Mouse (Mus musculus): Measurements from ENCODE around the gene Adam8. TPM values are rescaled to one million over a fixed set of nuclear protein-coding genes. Genes with fewer than 3 reads are reported as not detected.
A peak's percentile ranks its signal among the peaks of the same experiment; 100 is the strongest.

Gene Adam8
- polyA plus RNA-seq, 1 experiment from 2014 or later, result 3.2 TPM

GRCm38 (mm10) chr7:139956658-139957057 is 35.7 kb downstream of the Adam8 start:
- Histone ChIP-seq H3K36me3 (ENCODE audit: control insufficient read depth, insufficient read depth, low read length) (no peaks in the 10 kb centered on the region), H3K4me2 (ENCODE audit: low read depth, low read length) (no peak overlapping the region), H3K27ac (ENCODE audit: low read depth, low read length) (no peak overlapping the region), H3K4me1 (ENCODE audit: control insufficient read depth, insufficient read depth, low read length) (no peaks in the 10 kb centered on the region), H3K4me3 (ENCODE audit: low read depth, low read length) (no peak overlapping the region), H3K9ac (replicated peaks; ENCODE audit: low read depth, low read length) (no peak overlapping the region), H3K27me3 (ENCODE audit: control insufficient read depth, insufficient read depth, low read length) (no peaks in the 10 kb centered on the region), H3K9me3 (ENCODE audit: control insufficient read depth, low read length) (no peaks in the 10 kb centered on the region)
- WGBS, result 84% methylated on average over 3 of the region's 3 CpGs
- no peak for ATAC-seq (ENCODE audit: low read depth)

DNA sequence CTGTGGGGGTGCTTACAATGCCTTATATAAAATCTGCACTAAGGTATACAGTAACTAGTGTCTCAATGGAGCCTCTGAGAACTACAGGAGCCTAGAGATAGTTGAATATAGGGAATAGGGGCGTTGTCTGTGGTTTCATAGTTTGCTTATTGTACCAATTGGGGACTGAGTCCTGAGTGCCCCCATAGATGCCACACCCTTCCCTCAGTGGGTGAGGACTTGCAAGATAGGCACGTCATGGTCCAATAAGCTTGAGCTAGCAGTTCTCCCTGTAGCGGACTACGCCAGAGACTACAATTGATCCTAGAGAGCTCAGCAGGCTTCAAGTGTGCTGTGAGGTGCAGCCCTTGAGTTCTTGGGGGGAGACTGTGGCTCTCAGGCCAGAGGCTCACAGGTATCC is 36.9 kb downstream of the Adam8 start:
- ATAC-seq (ENCODE audit: low read depth), result no peak
- H3K27ac ChIP-seq (ENCODE audit: low read depth, low read length), result no peak overlapping the region
- no peak overlapping the region for H3K4me2 ChIP-seq (ENCODE audit: low read depth, low read length)
- H3K27me3 ChIP-seq (ENCODE audit: control insufficient read depth, insufficient read depth, low read length), result no peaks in the 10 kb centered on the region
- no peaks in the 10 kb centered on the region for H3K36me3 ChIP-seq (ENCODE audit: control insufficient read depth, insufficient read depth, low read length)
- no peak overlapping the region for H3K9ac ChIP-seq (replicated peaks; ENCODE audit: low read depth, low read length)
- no peaks in the 10 kb centered on the region for H3K4me1 ChIP-seq (ENCODE audit: control insufficient read depth, insufficient read depth, low read length)
- H3K4me3 ChIP-seq (ENCODE audit: low read depth, low read length), result no peak overlapping the region
- H3K9me3 ChIP-seq (ENCODE audit: control insufficient read depth, low read length), result no peaks in the 10 kb centered on the region
- WGBS, result 83% methylated on average over 4 of the region's 4 CpGs

- Histone ChIP-seq H3K4me2 (ENCODE audit: low read depth, low read length) (no peak overlapping the region), H3K36me3 (ENCODE audit: control insufficient read depth, insufficient read depth, low read length) (no peaks in the 10 kb centered on the region), H3K4me3 (ENCODE audit: low read depth, low read length) (no peak overlapping the region), H3K9ac (replicated peaks; ENCODE audit: low read depth, low read length) (no peak overlapping the region), H3K9me3 (ENCODE audit: control insufficient read depth, low read length) (no peaks in the 10 kb centered on the region), H3K27ac (ENCODE audit: low read depth, low read length) (no peak overlapping the region), H3K4me1 (ENCODE audit: control insufficient read depth, insufficient read depth, low read length) (no peaks in the 10 kb centered on the region), H3K27me3 (ENCODE audit: control insufficient read depth, insufficient read depth, low read length) (peaks cover 9% of the 10 kb centered on the region; the same call in 1 of the 2 replicates)
- ATAC-seq (ENCODE audit: low read depth), result no peak
- 49% methylated on average over 6 of the region's 6 CpGs for WGBS
Measured at GRCm38 (mm10) chr7:139951991-139952633, 40.2 kb downstream of the Adam8 start.

DNA sequence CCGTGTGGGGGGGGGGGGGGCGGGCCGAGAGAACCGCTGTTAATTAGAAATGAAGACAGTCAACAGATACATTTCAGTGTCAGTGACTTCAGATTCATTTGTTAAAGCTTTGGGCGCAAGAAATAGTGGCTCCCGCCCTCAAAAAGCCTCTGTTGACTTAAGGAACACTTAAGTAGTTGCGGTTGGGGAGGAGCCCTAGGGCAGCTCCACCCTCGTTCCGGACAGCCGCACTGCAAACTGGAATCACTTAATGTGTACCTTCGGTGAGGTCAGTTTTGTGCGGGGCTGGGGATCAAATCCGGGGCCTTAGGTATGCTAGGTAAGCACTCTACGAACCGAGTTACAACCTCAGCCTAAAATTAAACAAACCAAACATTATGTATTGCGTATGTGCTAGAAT is 41.3 kb downstream of the Adam8 start:
- no peak overlapping the region for H3K27ac ChIP-seq (ENCODE audit: low read depth, low read length)
- ATAC-seq (ENCODE audit: low read depth), result no peak
- H3K9ac ChIP-seq (replicated peaks; ENCODE audit: low read depth, low read length), result no peak overlapping the region
- H3K4me3 ChIP-seq (ENCODE audit: low read depth, low read length), result peak overlapping the region; percentile 27
- H3K4me2 ChIP-seq (ENCODE audit: low read depth, low read length), result peak overlapping the region; percentile 62
- no peaks in the 10 kb centered on the region for H3K9me3 ChIP-seq (ENCODE audit: control insufficient read depth, low read length)
- peaks cover 15% of the 10 kb centered on the region for H3K27me3 ChIP-seq (ENCODE audit: control insufficient read depth, insufficient read depth, low read length)
- no peaks in the 10 kb centered on the region for H3K36me3 ChIP-seq (ENCODE audit: control insufficient read depth, insufficient read depth, low read length)
- WGBS, result 5% methylated on average over 15 of the region's 16 CpGs
- H3K4me1 ChIP-seq (ENCODE audit: control insufficient read depth, insufficient read depth, low read length), result no peaks in the 10 kb centered on the region

DNA sequence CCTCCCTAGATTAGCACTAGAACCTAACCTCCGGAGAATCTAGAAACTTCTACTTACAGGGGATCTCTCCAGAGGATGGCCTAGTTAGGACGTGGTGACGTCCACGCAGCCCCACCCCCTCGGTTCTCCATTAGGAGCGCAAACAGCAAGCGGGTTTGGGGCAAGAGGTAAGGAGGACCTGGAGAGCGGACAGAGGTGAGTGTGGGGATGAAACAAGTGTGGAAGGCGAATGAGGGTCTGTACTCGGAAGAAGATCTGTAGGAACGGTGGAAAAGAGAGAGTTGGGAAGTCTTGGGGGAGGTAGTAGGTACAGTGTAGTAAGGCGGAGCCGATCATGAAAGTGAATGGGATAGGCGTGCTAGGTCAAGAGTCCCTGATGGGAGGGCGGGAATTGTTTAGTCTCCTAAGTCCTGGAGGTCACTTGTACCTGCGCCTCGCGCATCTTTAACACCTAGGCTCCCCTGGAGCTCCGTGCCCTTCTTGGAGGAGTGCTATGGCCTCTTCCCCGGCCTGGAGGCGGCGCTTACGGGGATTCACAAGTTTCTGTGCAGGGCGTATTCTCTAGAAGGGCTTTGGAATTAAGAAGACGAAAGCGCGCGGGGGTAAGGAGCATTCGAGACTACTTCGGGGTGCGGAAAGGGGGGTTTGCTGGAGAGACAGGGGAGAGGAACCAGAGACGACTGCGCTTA is 41.9 kb downstream of the Adam8 start:
- Histone ChIP-seq H3K27me3 (ENCODE audit: control insufficient read depth, insufficient read depth, low read length) (peaks cover 22% of the 10 kb centered on the region), H3K9me3 (ENCODE audit: control insufficient read depth, low read length) (no peaks in the 10 kb centered on the region), H3K36me3 (ENCODE audit: control insufficient read depth, insufficient read depth, low read length) (no peaks in the 10 kb centered on the region), H3K9ac (replicated peaks; ENCODE audit: low read depth, low read length) (no peak overlapping the region), H3K4me2 (ENCODE audit: low read depth, low read length) (peak overlapping the region; percentile 62), H3K4me1 (ENCODE audit: control insufficient read depth, insufficient read depth, low read length) (no peaks in the 10 kb centered on the region), H3K27ac (ENCODE audit: low read depth, low read length) (no peak overlapping the region), H3K4me3 (ENCODE audit: low read depth, low read length) (peak overlapping the region; percentile 27)
- under 1% methylated on average over 33 of the region's 33 CpGs for WGBS
- peak; percentile 56; the same call in 1 of the 2 replicates for ATAC-seq (ENCODE audit: low read depth)

DNA sequence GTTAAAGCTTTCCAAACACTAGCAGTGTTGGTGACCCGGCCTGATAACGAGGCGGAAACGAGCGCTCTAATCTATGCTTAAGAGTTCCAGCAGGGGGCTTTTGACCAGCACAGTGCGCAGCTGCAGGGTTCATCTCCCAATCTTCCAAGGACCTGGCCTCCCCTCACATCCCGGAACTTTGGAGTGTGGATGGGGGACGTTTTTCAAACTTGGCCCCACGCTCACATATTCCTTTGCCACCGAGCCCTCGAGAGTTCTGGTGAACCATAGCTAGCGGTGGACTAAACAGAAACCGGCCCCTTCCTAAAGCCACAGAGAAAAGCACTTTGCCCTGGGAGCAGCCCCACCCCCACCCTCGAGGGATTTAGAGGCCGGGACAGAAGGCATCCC is 42.5 kb downstream of the Adam8 start:
- whole genome bisulfite sequencing, result 1% methylated on average over 15 of the region's 15 CpGs
- no peak overlapping the region for H3K9ac ChIP-seq (replicated peaks; ENCODE audit: low read depth, low read length)
- H3K4me3 ChIP-seq (ENCODE audit: low read depth, low read length), result peak overlapping the region; percentile 27
- H3K27ac ChIP-seq (ENCODE audit: low read depth, low read length), result no peak overlapping the region
- no peaks in the 10 kb centered on the region for H3K4me1 ChIP-seq (ENCODE audit: control insufficient read depth, insufficient read depth, low read length)
- no peaks in the 10 kb centered on the region for H3K9me3 ChIP-seq (ENCODE audit: control insufficient read depth, low read length)
- ATAC-seq (ENCODE audit: low read depth), result peak; percentile 69; the same call in 1 of the 2 replicates
- H3K36me3 ChIP-seq (ENCODE audit: control insufficient read depth, insufficient read depth, low read length), result no peaks in the 10 kb centered on the region
- H3K27me3 ChIP-seq (ENCODE audit: control insufficient read depth, insufficient read depth, low read length), result peaks cover 26% of the 10 kb centered on the region
- H3K4me2 ChIP-seq (ENCODE audit: low read depth, low read length), result peak overlapping the region; percentile 62

- peaks cover 8% of the 10 kb centered on the region for H3K4me1 ChIP-seq (ENCODE audit: control insufficient read depth, insufficient read depth, low read length)
- H3K27ac ChIP-seq (ENCODE audit: low read depth, low read length), result no peak overlapping the region
- peaks cover 49% of the 10 kb centered on the region for H3K27me3 ChIP-seq (ENCODE audit: control insufficient read depth, insufficient read depth, low read length)
- WGBS, result 26% methylated on average over 5 of the region's 5 CpGs
- no peak overlapping the region for H3K4me3 ChIP-seq (ENCODE audit: low read depth, low read length)
- H3K36me3 ChIP-seq (ENCODE audit: control insufficient read depth, insufficient read depth, low read length), result no peaks in the 10 kb centered on the region
- H3K9ac ChIP-seq (replicated peaks; ENCODE audit: low read depth, low read length), result no peak overlapping the region
- H3K9me3 ChIP-seq (ENCODE audit: control insufficient read depth, low read length), result no peaks in the 10 kb centered on the region
- no peak for ATAC-seq (ENCODE audit: low read depth)
- no peak overlapping the region for H3K4me2 ChIP-seq (ENCODE audit: low read depth, low read length)
Measured at GRCm38 (mm10) chr7:139946032-139946431, 46.3 kb downstream of the Adam8 start.

- no peak for ATAC-seq (ENCODE audit: low read depth)
- Histone ChIP-seq H3K4me1 (ENCODE audit: control insufficient read depth, insufficient read depth, low read length) (peaks cover 8% of the 10 kb centered on the region), H3K27me3 (ENCODE audit: control insufficient read depth, insufficient read depth, low read length) (peaks cover 49% of the 10 kb centered on the region), H3K36me3 (ENCODE audit: control insufficient read depth, insufficient read depth, low read length) (no peaks in the 10 kb centered on the region), H3K9ac (replicated peaks; ENCODE audit: low read depth, low read length) (no peak overlapping the region), H3K4me2 (ENCODE audit: low read depth, low read length) (no peak overlapping the region), H3K4me3 (ENCODE audit: low read depth, low read length) (no peak overlapping the region), H3K9me3 (ENCODE audit: control insufficient read depth, low read length) (no peaks in the 10 kb centered on the region), H3K27ac (ENCODE audit: low read depth, low read length) (no peak overlapping the region)
- 11% methylated on average over 5 of the region's 5 CpGs for WGBS
Measured at GRCm38 (mm10) chr7:139945516-139945915, 46.8 kb downstream of the Adam8 start.

Data from neural tube, embryonic 14.5 days (tissue).